Mouse (Mus musculus): ENCODE data around the gene Riox1. TPM values are rescaled to one million over a fixed set of nuclear protein-coding genes. Genes with fewer than 3 reads are reported as not detected.

The Riox1 gene
- polyA plus RNA-seq, 1 experiment from 2014 or later: 14.7 TPM

GRCm38 (mm10) chr12:83949776-83950492 is 474 bp upstream of the Riox1 start:
- peak overlapping the region; percentile 99 for H3K4me2 ChIP-seq
- 30% methylated on average over 11 of the region's 11 CpGs for WGBS
- H3K36me3 ChIP-seq: peaks cover 20% of the 10 kb centered on the region
- H3K27ac ChIP-seq (ENCODE audit: poor library complexity, severe bottlenecking): 0 out of 2 replicates have a peak overlapping the region, but pooled peaks have one; percentile 14
- no peaks in the 10 kb centered on the region for H3K9me3 ChIP-seq (replicated peaks)
- no peaks in the 10 kb centered on the region for H3K27me3 ChIP-seq (replicated peaks)
- ATAC-seq (ENCODE audit: insufficient number of reproducible peaks, low FRiP score): no peak
- H3K4me1 ChIP-seq (replicated peaks): peaks cover 34% of the 10 kb centered on the region
- peak overlapping the region; percentile 90 for H3K4me3 ChIP-seq
- H3K9ac ChIP-seq: peak overlapping the region; percentile 92; the same call in 1 of the 2 replicates

DNA sequence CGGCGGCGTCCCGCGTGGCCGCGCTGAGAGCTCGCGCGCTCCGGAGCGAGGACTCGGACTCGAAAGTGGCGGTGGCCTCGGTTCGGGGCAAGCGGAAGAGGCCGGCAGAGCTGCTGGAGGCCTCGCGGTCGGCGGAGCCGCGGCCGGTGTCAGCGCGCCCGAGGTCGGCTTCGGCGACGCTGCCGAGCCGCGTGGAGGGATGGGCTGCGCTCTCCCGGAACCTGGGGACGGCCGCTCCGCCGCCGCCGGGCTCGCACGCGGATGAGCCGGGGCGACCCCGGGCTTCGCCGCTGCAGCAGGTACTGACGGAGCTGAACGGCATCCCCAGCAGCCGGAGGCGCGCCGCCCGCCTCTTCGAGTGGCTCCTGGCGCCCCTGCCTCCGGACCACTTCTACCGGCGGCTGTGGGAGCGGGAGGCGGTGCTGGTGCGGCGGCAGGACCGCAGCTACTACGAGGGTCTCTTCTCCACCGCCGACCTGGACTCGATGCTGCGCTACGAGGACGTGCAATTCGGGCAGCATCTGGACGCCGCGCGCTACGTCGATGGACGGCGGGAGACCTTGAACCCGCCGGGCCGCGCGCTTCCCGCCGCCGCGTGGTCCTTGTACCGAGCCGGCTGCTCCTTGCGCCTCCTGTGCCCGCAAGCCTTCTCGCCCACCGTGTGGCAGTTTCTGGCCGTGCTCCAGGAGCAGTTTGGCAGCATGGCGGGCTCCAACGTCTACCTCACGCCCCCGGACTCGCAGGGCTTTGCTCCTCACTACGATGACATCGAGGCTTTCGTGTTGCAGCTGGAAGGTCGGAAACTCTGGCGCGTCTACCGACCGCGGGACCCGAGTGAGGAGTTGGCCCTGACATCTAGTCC is 663 bp downstream of the Riox1 start:
- Histone ChIP-seq H3K9ac (peak overlapping the region; percentile 92), H3K4me2 (peak overlapping the region; percentile 99), H3K9me3 (replicated peaks) (no peaks in the 10 kb centered on the region), H3K27ac (ENCODE audit: poor library complexity, severe bottlenecking) (peak overlapping the region; percentile 71), H3K4me1 (replicated peaks) (peaks cover 38% of the 10 kb centered on the region), H3K27me3 (replicated peaks) (no peaks in the 10 kb centered on the region), H3K4me3 (peak overlapping the region; percentile 90), H3K36me3 (peaks cover 24% of the 10 kb centered on the region)
- peak; percentile 63 for ATAC-seq (ENCODE audit: insufficient number of reproducible peaks, low FRiP score)
- WGBS: under 1% methylated on average over 116 of the region's 116 CpGs

DNA sequence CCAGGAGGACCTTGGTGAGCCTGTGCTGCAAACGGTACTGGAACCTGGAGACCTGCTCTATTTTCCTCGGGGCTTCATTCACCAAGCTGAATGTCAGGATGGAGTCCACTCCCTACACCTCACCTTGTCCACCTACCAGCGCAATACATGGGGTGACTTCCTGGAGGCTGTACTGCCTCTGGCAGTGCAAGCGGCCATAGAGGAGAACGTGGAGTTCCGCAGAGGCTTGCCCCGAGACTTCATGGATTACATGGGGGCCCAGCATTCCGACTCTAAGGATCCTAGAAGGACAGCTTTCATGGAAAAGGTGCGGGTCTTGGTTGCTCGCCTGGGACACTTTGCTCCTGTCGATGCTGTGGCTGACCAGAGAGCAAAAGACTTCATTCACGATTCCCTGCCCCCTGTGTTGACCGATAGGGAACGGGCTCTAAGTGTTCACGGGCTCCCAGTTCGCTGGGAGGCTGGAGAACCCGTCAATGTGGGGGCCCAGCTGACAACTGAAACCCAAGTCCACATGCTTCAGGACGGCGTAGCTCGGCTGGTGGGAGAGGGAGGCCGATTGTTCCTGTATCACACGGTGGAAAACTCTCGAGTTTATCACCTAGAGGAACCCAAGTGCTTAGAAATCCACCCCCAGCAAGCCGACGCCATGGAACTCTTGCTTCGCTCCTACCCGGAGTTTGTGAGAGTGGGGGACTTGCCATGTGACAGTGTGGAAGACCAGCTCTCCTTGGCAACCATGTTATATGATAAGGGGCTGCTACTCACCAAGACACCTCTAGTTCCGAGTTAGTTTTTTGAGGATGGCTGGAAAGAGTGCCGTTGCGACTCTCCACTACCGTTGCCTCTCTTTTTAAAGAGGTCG is 1.5 kb downstream of the Riox1 start:
- H3K27me3 ChIP-seq (replicated peaks): no peaks in the 10 kb centered on the region
- peaks cover 24% of the 10 kb centered on the region for H3K36me3 ChIP-seq
- peak overlapping the region; percentile 99 for H3K4me2 ChIP-seq
- H3K9me3 ChIP-seq (replicated peaks): no peaks in the 10 kb centered on the region
- WGBS: 40% methylated on average over 32 of the region's 32 CpGs
- H3K4me1 ChIP-seq (replicated peaks): peaks cover 38% of the 10 kb centered on the region
- ATAC-seq (ENCODE audit: insufficient number of reproducible peaks, low FRiP score): no peak
- peak overlapping the region; percentile 90 for H3K4me3 ChIP-seq
- H3K27ac ChIP-seq (ENCODE audit: poor library complexity, severe bottlenecking): no peak overlapping the region
- peak overlapping the region; percentile 92 for H3K9ac ChIP-seq

DNA sequence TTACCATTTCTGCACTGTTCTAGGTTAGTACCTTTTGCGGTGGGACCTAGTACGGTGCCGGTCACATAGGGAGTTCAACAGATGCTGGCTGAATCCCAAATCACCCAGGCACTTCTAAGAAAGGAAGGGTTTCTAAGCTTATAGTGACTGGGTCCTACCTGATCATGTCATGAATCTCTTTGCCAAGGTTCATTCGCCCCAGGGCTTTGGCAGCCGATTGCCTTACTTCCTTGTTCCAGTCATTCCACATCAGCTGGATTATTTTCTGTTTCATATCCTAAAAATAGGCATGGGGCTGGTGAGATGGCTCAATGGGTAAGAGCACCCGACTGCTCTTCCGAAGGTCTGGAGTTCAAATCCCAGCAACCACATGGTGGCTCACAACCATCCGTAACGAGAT is 7.9 kb downstream of the Riox1 start:
- Histone ChIP-seq H3K36me3 (peaks cover 11% of the 10 kb centered on the region; the same call in 1 of the 2 replicates), H3K9me3 (replicated peaks) (no peaks in the 10 kb centered on the region), H3K4me3 (no peak overlapping the region), H3K27ac (ENCODE audit: poor library complexity, severe bottlenecking) (no peak overlapping the region), H3K4me1 (replicated peaks) (peaks cover 10% of the 10 kb centered on the region), H3K27me3 (replicated peaks) (no peaks in the 10 kb centered on the region), H3K4me2 (no peak overlapping the region), H3K9ac (no peak overlapping the region)
- WGBS: 85% methylated on average over 9 of the region's 9 CpGs
- no peak for ATAC-seq (ENCODE audit: insufficient number of reproducible peaks, low FRiP score)

DNA sequence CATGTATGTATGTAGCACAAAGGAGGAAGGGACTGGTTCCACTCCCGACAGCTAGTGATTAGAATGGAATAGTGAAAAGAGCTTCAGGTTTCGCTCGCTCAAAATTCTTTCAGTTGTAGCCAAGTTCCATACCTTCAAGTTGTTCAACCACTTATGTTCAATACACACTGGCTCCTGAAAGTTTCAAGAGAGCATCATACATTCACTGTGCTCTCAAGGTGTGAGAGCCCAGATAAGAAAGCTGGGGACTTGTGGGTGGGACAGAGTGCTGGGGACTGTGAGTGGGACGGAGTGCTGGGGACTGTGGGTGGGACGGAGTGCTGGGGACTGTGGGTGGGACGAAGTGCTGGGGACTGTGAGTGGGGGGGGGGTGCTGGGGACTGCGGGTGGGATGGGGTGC is 14.8 kb downstream of the Riox1 start:
- 80% methylated on average over 6 of the region's 7 CpGs for WGBS
- no peak for ATAC-seq (ENCODE audit: insufficient number of reproducible peaks, low FRiP score)
- Histone ChIP-seq H3K9ac (no peak overlapping the region), H3K36me3 (no peaks in the 10 kb centered on the region), H3K27me3 (replicated peaks) (0 out of 2 replicates have a peak, but pooled peaks cover 3% of the 10 kb centered on the region), H3K4me2 (no peak overlapping the region), H3K27ac (ENCODE audit: poor library complexity, severe bottlenecking) (no peak overlapping the region), H3K9me3 (replicated peaks) (no peaks in the 10 kb centered on the region), H3K4me1 (replicated peaks) (no peaks in the 10 kb centered on the region), H3K4me3 (no peak overlapping the region)

- ATAC-seq (ENCODE audit: insufficient number of reproducible peaks, low FRiP score): no peak
- Histone ChIP-seq H3K9me3 (replicated peaks) (no peaks in the 10 kb centered on the region; the same call in 1 of the 2 replicates), H3K9ac (no peak overlapping the region), H3K27ac (ENCODE audit: poor library complexity, severe bottlenecking) (no peak overlapping the region), H3K4me2 (no peak overlapping the region), H3K36me3 (no peaks in the 10 kb centered on the region), H3K27me3 (replicated peaks) (no peaks in the 10 kb centered on the region), H3K4me1 (replicated peaks) (no peaks in the 10 kb centered on the region), H3K4me3 (no peak overlapping the region)
- WGBS: 71% methylated on average over 2 of the region's 2 CpGs
Measured at GRCm38 (mm10) chr12:83972117-83972516, 21.7 kb downstream of the Riox1 start.

DNA sequence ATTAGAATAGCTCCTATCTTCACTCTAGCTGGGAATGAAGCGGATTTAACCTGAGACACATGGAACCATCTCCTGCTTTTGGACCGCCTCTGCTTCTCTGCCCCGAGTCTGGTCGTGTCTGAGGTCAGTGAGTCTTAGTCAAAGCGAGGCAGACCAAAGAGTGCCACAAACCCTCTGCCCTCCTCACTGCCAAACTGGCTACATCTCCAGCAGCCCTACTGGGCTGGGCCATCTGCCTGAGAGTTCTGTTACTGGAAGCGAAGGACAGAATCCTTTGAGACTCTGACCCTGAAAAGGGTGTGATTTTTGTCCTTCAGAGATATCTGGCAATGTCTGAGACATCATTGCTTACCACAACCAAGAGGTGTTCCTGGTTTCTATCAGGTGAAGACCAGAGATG is 28.5 kb downstream of the Riox1 start:
- no peak for ATAC-seq (ENCODE audit: insufficient number of reproducible peaks, low FRiP score)
- Histone ChIP-seq H3K4me2 (no peak overlapping the region), H3K9me3 (replicated peaks) (no peaks in the 10 kb centered on the region; the same call in 1 of the 2 replicates), H3K27me3 (replicated peaks) (no peaks in the 10 kb centered on the region), H3K4me3 (no peak overlapping the region), H3K4me1 (replicated peaks) (peaks cover 5% of the 10 kb centered on the region; the same call in 1 of the 2 replicates), H3K9ac (no peak overlapping the region), H3K27ac (ENCODE audit: poor library complexity, severe bottlenecking) (no peak overlapping the region), H3K36me3 (no peaks in the 10 kb centered on the region)
- WGBS: 85% methylated on average over 6 of the region's 6 CpGs

- no peak overlapping the region for H3K9ac ChIP-seq
- WGBS: 86% methylated on average over 4 of the region's 4 CpGs
- H3K9me3 ChIP-seq (replicated peaks): no peaks in the 10 kb centered on the region
- no peak overlapping the region for H3K4me2 ChIP-seq
- no peak for ATAC-seq (ENCODE audit: insufficient number of reproducible peaks, low FRiP score)
- no peaks in the 10 kb centered on the region for H3K27me3 ChIP-seq (replicated peaks)
- H3K4me1 ChIP-seq (replicated peaks): peaks cover 8% of the 10 kb centered on the region
- H3K36me3 ChIP-seq: no peaks in the 10 kb centered on the region
- H3K4me3 ChIP-seq: no peak overlapping the region
- no peak overlapping the region for H3K27ac ChIP-seq (ENCODE audit: poor library complexity, severe bottlenecking)
Measured at GRCm38 (mm10) chr12:83981615-83982014, 31.2 kb downstream of the Riox1 start.

- Histone ChIP-seq H3K27ac (ENCODE audit: poor library complexity, severe bottlenecking) (no peak within 1 kb of the TSS), H3K9me3 (replicated peaks) (no peaks in the 10 kb centered on the region; the same call in 1 of the 2 replicates), H3K4me2 (no peak within 1 kb of the TSS), H3K4me3 (no peak within 1 kb of the TSS), H3K4me1 (replicated peaks) (peaks cover 11% of the 10 kb centered on the region), H3K36me3 (0 out of 2 replicates have a peak, but pooled peaks cover 3% of the 10 kb centered on the region), H3K27me3 (replicated peaks) (no peaks in the 10 kb centered on the region), H3K9ac (no peak within 1 kb of the TSS)
- 75% methylated on average over 4 of the region's 4 CpGs for WGBS
- no peak for ATAC-seq (ENCODE audit: insufficient number of reproducible peaks, low FRiP score)
Measured at GRCm38 (mm10) chr12:83984752-83985151, 34.3 kb downstream of the Riox1 start, which contains the start of gene Heatr4. TSS of gene Heatr4 (minus strand) at chr12:83984852.

GRCm38 (mm10) chr12:83987242-83987582 is 36.8 kb downstream of the Riox1 start:
- Histone ChIP-seq H3K9me3 (replicated peaks) (no peaks in the 10 kb centered on the region; the same call in 1 of the 2 replicates), H3K4me1 (replicated peaks) (peaks cover 9% of the 10 kb centered on the region), H3K27ac (ENCODE audit: poor library complexity, severe bottlenecking) (peak overlapping the region; percentile 97), H3K9ac (peak overlapping the region; percentile 83; the same call in 1 of the 2 replicates), H3K36me3 (0 out of 2 replicates have a peak, but pooled peaks cover 3% of the 10 kb centered on the region), H3K27me3 (replicated peaks) (no peaks in the 10 kb centered on the region), H3K4me3 (peak overlapping the region; percentile 70), H3K4me2 (peak overlapping the region; percentile 72)
- WGBS: 17% methylated on average over 8 of the region's 8 CpGs
- peak; percentile 46; the same call in 1 of the 2 replicates for ATAC-seq (ENCODE audit: insufficient number of reproducible peaks, low FRiP score)

Measured in heart, embryonic 12.5 days (tissue).